Mouse (Mus musculus): ENCODE measurements at regions not wholly inside any gene's neighbourhood (a gene's known extent, or its start where the extent isn't known, plus 50 kb on each side); places are given as distances from the start of the nearest gene placed in this dataset.

GRCm38 (mm10) chr3:39571444-39572237 is 684.9 kb downstream of the Fat4 start:
- dilution Hi-C loops (cut with MboI; ENCODE audit: extremely low pct_ligation_motif_present, extremely low pct_unique_long_range_greater_than_20kb, low sequenced_read_pairs): no loop called here
- no peak for TF ChIP-seq ZKSCAN1 (IDR thresholded peaks at IDR 0.05; ENCODE audit: borderline replicate concordance, low read depth, low read length)
- TF ChIP-seq JUND (conservative IDR thresholded peaks at IDR 0.05; ENCODE audit: low read depth, low read length): no peak
- TF ChIP-seq ZMIZ1 (IDR thresholded peaks at IDR 0.05; ENCODE audit: low read depth, low read length): no peak
- TF ChIP-seq USF1 (IDR thresholded peaks at IDR 0.05; ENCODE audit: low read depth, low read length): no peak
- TF ChIP-seq MEF2A (IDR thresholded peaks at IDR 0.05; ENCODE audit: borderline replicate concordance, low read depth, low read length): no peak
- TF ChIP-seq CHD2 (IDR thresholded peaks at IDR 0.05; ENCODE audit: low read length): no peak
- no peak for TF ChIP-seq MAX (IDR thresholded peaks at IDR 0.05; ENCODE audit: low read length)
- no peak for TF ChIP-seq USF2 (conservative IDR thresholded peaks at IDR 0.05; ENCODE audit: low read depth, low read length)
- H3K9me3 ChIP-seq (replicated peaks; ENCODE audit: low read length): no peaks in the 10 kb centered on the region

GRCm38 (mm10) chr3:39575200-39575599 is 688.5 kb downstream of the Fat4 start:
- H3K9me3 ChIP-seq (replicated peaks; ENCODE audit: low read length): peaks cover 4% of the 10 kb centered on the region
- in situ Hi-C loops (cut with MboI; ENCODE audit: low pct_ligation_motif_present, low pct_unique_long_range_greater_than_20kb, low sequenced_read_pairs) (no loop called here), dilution Hi-C loops (cut with MboI; ENCODE audit: extremely low pct_ligation_motif_present, extremely low pct_unique_long_range_greater_than_20kb, low sequenced_read_pairs) (no loop called here)
- H3K36me3 ChIP-seq (replicated peaks in 1 of 2; ENCODE audit: control insufficient read depth in 1 of 2, insufficient read depth in 1 of 2, low read length in 1 of 2): no peaks in the 10 kb centered on the region
- H3K4me2 ChIP-seq (ENCODE audit: insufficient read depth, low read depth, poor library complexity, severe bottlenecking): no peak overlapping the region
- H3K27me3 ChIP-seq (replicated peaks): no peaks in the 10 kb centered on the region
- peaks cover 0 to 6% of the 10 kb centered on the region in 2 experiments; a peak in 2 of 4 replicates for H3K4me1 ChIP-seq (ENCODE audit: control insufficient read depth in 1 of 2, insufficient read depth in 2 of 2)
- H3K79me2 ChIP-seq (replicated peaks; ENCODE audit: control insufficient read depth, extremely low read depth, insufficient read depth, poor library complexity, severe bottlenecking): no peaks in the 10 kb centered on the region
- no peak for TF ChIP-seq EP300 (IDR thresholded peaks at IDR 0.05; ENCODE audit: low read length)
- TF ChIP-seq JUN (IDR thresholded peaks at IDR 0.05; ENCODE audit: insufficient read depth, low read depth, low read length): no peak
- TF ChIP-seq E2F4 (IDR thresholded peaks at IDR 0.05; ENCODE audit: insufficient replicate concordance, low read depth, low read length): no peak
- TF ChIP-seq RCOR1 (conservative IDR thresholded peaks at IDR 0.05; ENCODE audit: low read depth, low read length): no peak
- TF ChIP-seq SMC3 (IDR thresholded peaks at IDR 0.05; ENCODE audit: low read depth, low read length): no peak
- TF ChIP-seq CHD1 (IDR thresholded peaks at IDR 0.05; ENCODE audit: low read depth, low read length): no peak
- TF ChIP-seq POLR2A (IDR thresholded peaks at IDR 0.05; ENCODE audit: low read depth, low read length): no peak
- no peak for TF ChIP-seq SIN3A (IDR thresholded peaks at IDR 0.05; ENCODE audit: low read length)
- no peak for TF ChIP-seq MYC (IDR thresholded peaks at IDR 0.05; ENCODE audit: low read depth, low read length)
- TF ChIP-seq USF1 (IDR thresholded peaks at IDR 0.05; ENCODE audit: low read depth, low read length): no peak
- no peak for TF ChIP-seq JUND (conservative IDR thresholded peaks at IDR 0.05; ENCODE audit: low read depth, low read length)
- no peak for TF ChIP-seq BHLHE40 (IDR thresholded peaks at IDR 0.05; ENCODE audit: low read depth, low read length)
- no peak for TF ChIP-seq ZC3H11A (IDR thresholded peaks at IDR 0.05; ENCODE audit: low read depth, low read length)
- DNase-seq (ENCODE audit: extremely low read depth): no peak
- no peak overlapping the region for H3K4me3 ChIP-seq (replicated peaks in 1 of 3; ENCODE audit: low read depth in 2 of 3, low read length in 2 of 3, poor library complexity in 1 of 3)
- no peak overlapping the region for H3K9ac ChIP-seq (ENCODE audit: insufficient read depth, low read depth)
- H3K27ac ChIP-seq (ENCODE audit: insufficient read depth, low read depth): no peak overlapping the region

More at GRCm38 (mm10) chr3:39571444-39572237, 684.9 kb downstream of the Fat4 start:
- in situ Hi-C loops (cut with MboI; ENCODE audit: low pct_ligation_motif_present, low pct_unique_long_range_greater_than_20kb, low sequenced_read_pairs): no loop called here
- peaks cover 0 to 12% of the 10 kb centered on the region in 2 experiments; a peak in 2 of 4 replicates for H3K4me1 ChIP-seq (ENCODE audit: control insufficient read depth in 1 of 2, insufficient read depth in 2 of 2)
- H3K79me2 ChIP-seq (replicated peaks; ENCODE audit: control insufficient read depth, extremely low read depth, insufficient read depth, poor library complexity, severe bottlenecking): no peaks in the 10 kb centered on the region
- no peak overlapping the region for H3K4me3 ChIP-seq (replicated peaks in 1 of 3; ENCODE audit: low read depth in 2 of 3, low read length in 2 of 3, poor library complexity in 1 of 3)
- no peak for DNase-seq (ENCODE audit: extremely low read depth)
- no peaks in the 10 kb centered on the region for H3K36me3 ChIP-seq (replicated peaks in 1 of 2; ENCODE audit: control insufficient read depth in 1 of 2, insufficient read depth in 1 of 2, low read length in 1 of 2)
- no peak overlapping the region for H3K9ac ChIP-seq (ENCODE audit: insufficient read depth, low read depth)
- no peak overlapping the region for H3K4me2 ChIP-seq (ENCODE audit: insufficient read depth, low read depth, poor library complexity, severe bottlenecking)
- no peaks in the 10 kb centered on the region for H3K27me3 ChIP-seq (replicated peaks)
- no peak overlapping the region for H3K27ac ChIP-seq (ENCODE audit: insufficient read depth, low read depth)
